Mouse (Mus musculus): Measurements from ENCODE around the gene Serpinb1c. TPM values are rescaled to one million over a fixed set of nuclear protein-coding genes. Genes with fewer than 3 reads are reported as not detected.

The Serpinb1c gene
- polyA plus RNA-seq, 1 experiment from 2014 or later, result 0.18 TPM

DNA sequence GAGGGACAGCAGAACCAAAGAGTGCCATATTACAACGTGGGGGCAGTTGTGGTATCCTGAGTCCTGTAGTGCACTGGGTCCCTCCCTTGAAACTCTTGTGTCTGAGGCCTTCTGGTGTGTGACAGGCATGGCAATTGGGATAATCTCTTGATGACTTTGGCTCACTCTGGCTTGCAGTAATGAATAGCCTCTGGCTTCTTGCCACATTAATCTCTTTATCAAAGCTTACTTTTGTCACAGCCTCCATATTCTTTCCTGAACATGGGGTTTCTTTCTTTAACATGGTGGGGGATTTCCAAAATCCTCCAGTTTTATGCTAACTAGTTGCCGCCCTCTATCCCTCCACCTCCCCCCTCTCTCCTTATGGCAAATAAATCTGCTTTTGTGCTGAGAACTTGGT lies 44.9 kb downstream of the Serpinb1c start:
- 56% methylated on average over 2 of the region's 2 CpGs for WGBS
- no peak overlapping the region for H3K4me3 ChIP-seq (ENCODE audit: low read depth, low read length)
- H3K27ac ChIP-seq (ENCODE audit: low read depth, low read length), result no peak overlapping the region
- DNase-seq (ENCODE audit: low spot score) (no peak), ATAC-seq (replicated peaks; ENCODE audit: low FRiP score) (no peak)
- H3K27me3 ChIP-seq (replicated peaks; ENCODE audit: control insufficient read depth, insufficient read depth, low read length), result no peaks in the 10 kb centered on the region
- H3K4me2 ChIP-seq, result no peak overlapping the region
- H3K4me1 ChIP-seq (replicated peaks; ENCODE audit: control insufficient read depth, insufficient read depth, low read length), result no peaks in the 10 kb centered on the region
- no peaks in the 10 kb centered on the region for H3K36me3 ChIP-seq (ENCODE audit: control insufficient read depth, insufficient read depth, low read length)
- no peaks in the 10 kb centered on the region for H3K9me3 ChIP-seq (ENCODE audit: control insufficient read depth, low read length)
- no peak overlapping the region for H3K9ac ChIP-seq (ENCODE audit: low read depth, low read length)

GRCm38 (mm10) chr13:32852539-32852938 lies 45.5 kb downstream of the Serpinb1c start:
- no peak overlapping the region for H3K27ac ChIP-seq (ENCODE audit: low read depth, low read length)
- no peaks in the 10 kb centered on the region for H3K36me3 ChIP-seq (ENCODE audit: control insufficient read depth, insufficient read depth, low read length)
- H3K9ac ChIP-seq (ENCODE audit: low read depth, low read length), result no peak overlapping the region
- H3K9me3 ChIP-seq (ENCODE audit: control insufficient read depth, low read length), result no peaks in the 10 kb centered on the region
- 82% methylated on average over 4 of the region's 4 CpGs for WGBS
- H3K4me3 ChIP-seq (ENCODE audit: low read depth, low read length), result no peak overlapping the region
- no peak for ATAC-seq (replicated peaks; ENCODE audit: low FRiP score)
- no peak for DNase-seq (ENCODE audit: low spot score)
- H3K4me1 ChIP-seq (replicated peaks; ENCODE audit: control insufficient read depth, insufficient read depth, low read length), result no peaks in the 10 kb centered on the region
- H3K4me2 ChIP-seq, result no peak overlapping the region
- H3K27me3 ChIP-seq (replicated peaks; ENCODE audit: control insufficient read depth, insufficient read depth, low read length), result no peaks in the 10 kb centered on the region

- Histone ChIP-seq H3K9ac (ENCODE audit: low read depth, low read length) (no peak overlapping the region), H3K4me2 (no peak overlapping the region), H3K4me1 (replicated peaks; ENCODE audit: control insufficient read depth, insufficient read depth, low read length) (no peaks in the 10 kb centered on the region), H3K27me3 (replicated peaks; ENCODE audit: control insufficient read depth, insufficient read depth, low read length) (no peaks in the 10 kb centered on the region), H3K9me3 (ENCODE audit: control insufficient read depth, low read length) (no peaks in the 10 kb centered on the region), H3K27ac (ENCODE audit: low read depth, low read length) (no peak overlapping the region), H3K36me3 (ENCODE audit: control insufficient read depth, insufficient read depth, low read length) (no peaks in the 10 kb centered on the region), H3K4me3 (ENCODE audit: low read depth, low read length) (no peak overlapping the region)
- DNase-seq (ENCODE audit: low spot score) (no peak), ATAC-seq (replicated peaks; ENCODE audit: low FRiP score) (peak; percentile 51; the same call in 1 of the 2 replicates)
- WGBS, result 10% methylated on average over 7 of the region's 7 CpGs
Measured at GRCm38 (mm10) chr13:32851967-32852366, 46.0 kb downstream of the Serpinb1c start.

DNA sequence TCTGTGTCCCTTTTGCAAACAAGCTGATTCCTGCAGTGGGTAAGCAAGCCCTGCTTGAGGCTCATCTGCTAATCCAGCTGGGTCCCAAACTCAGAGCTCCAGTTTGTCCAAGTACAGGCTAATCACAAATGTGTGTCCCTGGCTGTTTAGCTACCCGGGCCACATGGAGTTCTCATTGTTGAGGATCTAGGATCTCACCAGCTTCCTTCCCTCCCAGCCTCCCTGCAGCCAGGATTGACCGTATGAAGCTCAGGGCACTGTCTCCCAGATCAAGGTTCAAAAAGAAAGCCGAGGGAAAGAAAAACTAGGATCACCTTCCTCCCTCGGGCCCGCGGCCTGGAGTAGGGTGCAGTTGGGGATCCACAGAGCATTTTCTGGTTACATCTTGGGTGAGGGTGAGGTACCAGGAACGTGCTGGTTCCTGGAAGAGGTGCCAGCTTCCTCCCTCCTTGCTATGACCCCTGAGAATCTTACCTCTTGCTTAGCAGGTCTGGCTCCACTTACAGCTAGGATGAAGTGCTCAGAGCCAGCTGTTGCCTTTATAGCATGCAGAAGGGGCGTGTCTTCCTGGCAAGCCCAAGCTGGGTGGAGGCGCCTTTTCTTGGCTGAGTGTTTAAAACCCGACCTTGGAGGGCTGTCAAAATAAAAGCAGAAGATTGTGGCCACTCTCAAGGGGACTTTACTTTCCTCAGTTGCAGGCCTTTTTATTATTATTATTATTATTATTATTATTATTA lies 47.2 kb downstream of the Serpinb1c start, which contains the start of gene Serpinb1a:
Gene Serpinb1a, minus strand, starts transcription at position 518 of the 737 bp plus-strand sequence.
- H3K27ac ChIP-seq (ENCODE audit: low read depth, low read length), result no peak within 1 kb of the TSS
- no peaks in the 10 kb centered on the region for H3K27me3 ChIP-seq (replicated peaks; ENCODE audit: control insufficient read depth, insufficient read depth, low read length)
- no peak within 1 kb of the TSS for H3K4me3 ChIP-seq (ENCODE audit: low read depth, low read length)
- no peaks in the 10 kb centered on the region for H3K4me1 ChIP-seq (replicated peaks; ENCODE audit: control insufficient read depth, insufficient read depth, low read length)
- H3K9me3 ChIP-seq (ENCODE audit: control insufficient read depth, low read length), result no peaks in the 10 kb centered on the region
- H3K36me3 ChIP-seq (ENCODE audit: control insufficient read depth, insufficient read depth, low read length), result no peaks in the 10 kb centered on the region
- 59% methylated on average over 10 of the region's 10 CpGs for WGBS
- ATAC-seq (replicated peaks; ENCODE audit: low FRiP score), result no peak
- no peak within 1 kb of the TSS for H3K4me2 ChIP-seq
- DNase-seq (ENCODE audit: low spot score), result no peak
- no peak within 1 kb of the TSS for H3K9ac ChIP-seq (ENCODE audit: low read depth, low read length)

GRCm38 (mm10) chr13:32850156-32850555 lies 47.9 kb downstream of the Serpinb1c start:
- Histone ChIP-seq H3K4me2 (no peak overlapping the region), H3K27ac (ENCODE audit: low read depth, low read length) (no peak overlapping the region), H3K4me1 (replicated peaks; ENCODE audit: control insufficient read depth, insufficient read depth, low read length) (no peaks in the 10 kb centered on the region), H3K4me3 (ENCODE audit: low read depth, low read length) (no peak overlapping the region), H3K9me3 (ENCODE audit: control insufficient read depth, low read length) (no peaks in the 10 kb centered on the region), H3K27me3 (replicated peaks; ENCODE audit: control insufficient read depth, insufficient read depth, low read length) (no peaks in the 10 kb centered on the region), H3K36me3 (ENCODE audit: control insufficient read depth, insufficient read depth, low read length) (no peaks in the 10 kb centered on the region), H3K9ac (ENCODE audit: low read depth, low read length) (no peak overlapping the region)
- 80% methylated on average over 1 of the region's 1 CpGs for WGBS
- no peak for DNase-seq (ENCODE audit: low spot score)
- no peak for ATAC-seq (replicated peaks; ENCODE audit: low FRiP score)

DNA sequence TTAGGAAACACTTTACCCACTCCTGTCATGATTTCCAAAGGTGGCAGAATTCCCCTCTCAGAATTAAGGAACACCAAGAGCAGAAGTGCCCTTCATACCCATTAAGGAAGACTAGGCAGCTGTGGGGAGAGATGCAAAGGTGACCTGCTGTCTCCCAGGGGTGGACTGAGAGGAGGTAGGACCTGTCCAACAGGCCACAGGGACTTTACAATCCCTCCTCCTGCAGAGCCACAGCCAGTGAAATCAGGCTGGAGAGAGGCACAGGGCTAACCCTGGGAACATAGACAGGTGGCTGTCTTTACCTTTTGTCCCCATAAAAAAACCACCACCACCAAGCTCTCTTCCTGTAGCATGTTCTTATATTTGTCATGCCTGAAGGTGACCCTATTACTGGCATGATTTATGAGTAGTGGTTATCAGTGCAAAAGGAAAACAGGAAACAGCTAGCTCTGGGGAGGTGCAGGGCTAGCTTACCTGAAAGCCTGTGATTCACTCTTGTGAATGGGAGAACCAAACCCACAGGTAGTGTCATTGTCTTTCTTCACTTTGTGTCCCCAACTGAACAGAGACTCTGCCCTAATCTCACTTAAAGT lies 48.4 kb downstream of the Serpinb1c start:
- H3K4me3 ChIP-seq (ENCODE audit: low read depth, low read length), result no peak overlapping the region
- DNase-seq (ENCODE audit: low spot score), result no peak
- ATAC-seq (replicated peaks; ENCODE audit: low FRiP score), result no peak
- H3K27me3 ChIP-seq (replicated peaks; ENCODE audit: control insufficient read depth, insufficient read depth, low read length), result no peaks in the 10 kb centered on the region
- H3K4me1 ChIP-seq (replicated peaks; ENCODE audit: control insufficient read depth, insufficient read depth, low read length), result no peaks in the 10 kb centered on the region
- H3K27ac ChIP-seq (ENCODE audit: low read depth, low read length), result no peak overlapping the region
- no peaks in the 10 kb centered on the region for H3K9me3 ChIP-seq (ENCODE audit: control insufficient read depth, low read length)
- no peak overlapping the region for H3K4me2 ChIP-seq
- H3K9ac ChIP-seq (ENCODE audit: low read depth, low read length), result no peak overlapping the region
- no peaks in the 10 kb centered on the region for H3K36me3 ChIP-seq (ENCODE audit: control insufficient read depth, insufficient read depth, low read length)

DNA sequence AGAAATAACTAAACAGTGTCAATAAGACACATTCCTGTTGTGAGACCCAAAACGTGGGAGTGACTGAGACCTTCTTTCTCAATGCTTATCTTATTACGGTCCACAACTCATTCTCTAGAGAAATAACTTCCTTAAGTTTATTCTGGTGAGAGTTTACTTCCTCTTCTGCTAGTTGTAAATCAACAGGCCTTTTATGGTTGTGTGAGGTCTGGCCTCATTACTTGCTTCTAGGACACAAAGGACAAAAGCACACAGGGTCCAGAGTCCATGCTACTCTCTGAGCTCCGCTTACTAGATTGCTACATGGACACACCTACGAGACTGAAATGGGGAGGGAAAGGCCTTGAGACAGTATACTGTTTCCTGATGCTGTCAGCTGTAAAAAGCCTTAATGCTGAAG lies 48.9 kb downstream of the Serpinb1c start:
- no peak overlapping the region for H3K9ac ChIP-seq (ENCODE audit: low read depth, low read length)
- H3K36me3 ChIP-seq (ENCODE audit: control insufficient read depth, insufficient read depth, low read length), result no peaks in the 10 kb centered on the region
- ATAC-seq (replicated peaks; ENCODE audit: low FRiP score) (no peak; the same call in 1 of the 2 replicates), DNase-seq (ENCODE audit: low spot score) (no peak)
- H3K9me3 ChIP-seq (ENCODE audit: control insufficient read depth, low read length), result no peaks in the 10 kb centered on the region
- H3K4me1 ChIP-seq (replicated peaks; ENCODE audit: control insufficient read depth, insufficient read depth, low read length), result no peaks in the 10 kb centered on the region
- H3K27ac ChIP-seq (ENCODE audit: low read depth, low read length), result no peak overlapping the region
- no peak overlapping the region for H3K4me3 ChIP-seq (ENCODE audit: low read depth, low read length)
- no peak overlapping the region for H3K4me2 ChIP-seq
- WGBS, result 45% methylated on average over 4 of the region's 4 CpGs
- H3K27me3 ChIP-seq (replicated peaks; ENCODE audit: control insufficient read depth, insufficient read depth, low read length), result no peaks in the 10 kb centered on the region

DNA sequence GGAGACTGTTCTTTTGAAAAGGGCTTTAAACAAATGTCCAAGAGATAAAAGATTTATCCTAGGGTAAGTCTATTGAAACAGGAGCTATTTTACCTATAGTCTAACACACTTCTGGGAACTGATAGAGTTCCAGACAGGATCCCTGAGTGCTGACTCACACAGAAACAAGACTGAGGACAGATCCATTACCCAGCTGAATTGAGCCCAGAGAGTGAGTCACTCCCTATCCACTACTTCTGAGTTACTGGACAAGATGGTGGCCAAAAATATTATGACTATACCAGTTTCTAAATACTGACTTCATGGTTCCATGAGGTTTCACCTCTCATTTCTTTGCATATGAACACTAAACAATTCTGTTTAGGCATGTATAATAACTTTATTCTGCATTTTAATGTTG lies 51.8 kb downstream of the Serpinb1c start:
- no peak overlapping the region for H3K9ac ChIP-seq (ENCODE audit: low read depth, low read length)
- H3K27ac ChIP-seq (ENCODE audit: low read depth, low read length), result no peak overlapping the region
- H3K4me2 ChIP-seq, result no peak overlapping the region
- DNase-seq (ENCODE audit: low spot score), result no peak
- no peak for ATAC-seq (replicated peaks; ENCODE audit: low FRiP score)
- no peaks in the 10 kb centered on the region for H3K4me1 ChIP-seq (replicated peaks; ENCODE audit: control insufficient read depth, insufficient read depth, low read length)
- H3K36me3 ChIP-seq (ENCODE audit: control insufficient read depth, insufficient read depth, low read length), result no peaks in the 10 kb centered on the region
- no peaks in the 10 kb centered on the region for H3K9me3 ChIP-seq (ENCODE audit: control insufficient read depth, low read length)
- no peak overlapping the region for H3K4me3 ChIP-seq (ENCODE audit: low read depth, low read length)
- no peaks in the 10 kb centered on the region for H3K27me3 ChIP-seq (replicated peaks; ENCODE audit: control insufficient read depth, insufficient read depth, low read length)

- no peaks in the 10 kb centered on the region for H3K9me3 ChIP-seq (ENCODE audit: control insufficient read depth, low read length)
- no peaks in the 10 kb centered on the region for H3K36me3 ChIP-seq (ENCODE audit: control insufficient read depth, insufficient read depth, low read length)
- WGBS, result 86% methylated on average over 3 of the region's 3 CpGs
- no peak overlapping the region for H3K4me2 ChIP-seq
- ATAC-seq (replicated peaks; ENCODE audit: low FRiP score) (no peak), DNase-seq (ENCODE audit: low spot score) (no peak)
- H3K27ac ChIP-seq (ENCODE audit: low read depth, low read length), result no peak overlapping the region
- H3K27me3 ChIP-seq (replicated peaks; ENCODE audit: control insufficient read depth, insufficient read depth, low read length), result no peaks in the 10 kb centered on the region
- H3K4me1 ChIP-seq (replicated peaks; ENCODE audit: control insufficient read depth, insufficient read depth, low read length), result no peaks in the 10 kb centered on the region
- H3K4me3 ChIP-seq (ENCODE audit: low read depth, low read length), result no peak overlapping the region
- no peak overlapping the region for H3K9ac ChIP-seq (ENCODE audit: low read depth, low read length)
Measured at GRCm38 (mm10) chr13:32841349-32841748, 56.7 kb downstream of the Serpinb1c start.
